Mouse (Mus musculus): Measurements from ENCODE around the gene Trpm4.

Trpm4 gene

GRCm38 (mm10) chr7:45259281-45259680 is 74.3 kb downstream of the Trpm4 start:
- in situ Hi-C loops (cut with MboI, MseI), result loop anchor here (10.0 kb wide), 1 partner anchor 864 kb away; no protein-coding TSS in a partner anchor

DNA sequence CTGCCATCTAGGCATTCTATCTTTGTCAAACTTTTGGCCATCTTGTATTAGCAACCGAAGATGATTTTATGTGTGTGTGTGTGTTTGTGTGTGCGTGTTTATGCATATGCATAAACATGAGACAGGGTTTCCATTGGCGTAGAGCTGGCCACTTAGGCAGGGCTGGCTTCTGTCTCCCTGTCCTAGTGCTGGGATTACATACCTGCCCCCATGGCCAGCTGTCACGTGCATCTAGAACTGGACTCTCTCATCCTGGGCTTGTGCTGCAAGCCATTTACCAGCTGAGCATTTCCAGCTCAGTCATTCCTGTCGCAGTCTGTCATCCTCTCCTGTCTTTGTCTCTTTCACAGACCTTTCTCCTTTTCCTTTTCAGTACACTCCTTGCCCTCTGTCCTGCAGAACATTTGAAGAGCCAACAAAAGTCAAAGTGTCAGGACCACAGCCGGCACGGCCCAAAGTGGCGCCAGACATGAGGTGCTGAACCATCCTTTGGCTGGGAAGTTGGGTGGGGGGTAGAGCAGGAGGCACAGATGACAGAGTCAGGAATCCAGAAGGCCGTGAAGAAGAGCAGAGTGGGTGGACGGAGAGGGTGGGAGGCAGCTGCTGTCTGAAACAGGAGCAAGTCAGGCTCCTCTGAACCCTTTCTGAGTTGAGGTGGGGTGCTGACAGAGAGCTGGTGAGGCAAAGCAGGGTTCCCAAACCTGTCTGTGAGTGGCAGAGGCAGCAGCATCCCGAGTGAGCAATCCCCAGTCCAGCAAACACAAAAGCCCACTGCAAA is 76.3 kb downstream of the Trpm4 start:
- in situ Hi-C loops (cut with MboI, MseI), result loop anchor here (10.0 kb wide), 1 partner anchor 862 kb away; no protein-coding TSS in a partner anchor

- in situ Hi-C loops (cut with MboI, MseI), result loop anchor here (10.0 kb wide), 1 partner anchor 861 kb away; no protein-coding TSS in a partner anchor
Observed at GRCm38 (mm10) chr7:45255822-45256221, 77.8 kb downstream of the Trpm4 start.

- in situ Hi-C loops (cut with MboI, MseI), result loop anchor here (10.0 kb wide), 1 partner anchor 859 kb away; no protein-coding TSS in a partner anchor
Observed at GRCm38 (mm10) chr7:45253806-45254205, 79.8 kb downstream of the Trpm4 start.

Measured in T-helper 1 cell (primary cell).